Mouse (Mus musculus) left cerebral cortex, postnatal 36 days (tissue): Measurements from ENCODE around the gene Nt5dc2. TPM values are rescaled to one million over a fixed set of nuclear protein-coding genes. Genes with fewer than 3 reads are reported as not detected.

Experiments used
- DNase-seq, 2 experiments: peaks; one replicate each; pipeline ENCODE4 v3.0.0; 2021 to 2022; ENCODE audit warnings: low spot score in 2 of 2, mixed read lengths in 1 of 2
- intact Hi-C: fragments of 180-260 bp; cut with DNase I; formaldehyde crosslinking; loops from one replicate; pipeline ENCODE4 v1.15.1; 2025
- total RNA-seq, 2 experiments: library from RNA; stranded (reverse); gene quantifications; 2 replicates each; pipeline ENCODE4 v1.2.3; 2021

Nt5dc2 gene
- total RNA-seq, 2 experiments from 2014 or later, result 2.8 to 4.6 TPM

DNA sequence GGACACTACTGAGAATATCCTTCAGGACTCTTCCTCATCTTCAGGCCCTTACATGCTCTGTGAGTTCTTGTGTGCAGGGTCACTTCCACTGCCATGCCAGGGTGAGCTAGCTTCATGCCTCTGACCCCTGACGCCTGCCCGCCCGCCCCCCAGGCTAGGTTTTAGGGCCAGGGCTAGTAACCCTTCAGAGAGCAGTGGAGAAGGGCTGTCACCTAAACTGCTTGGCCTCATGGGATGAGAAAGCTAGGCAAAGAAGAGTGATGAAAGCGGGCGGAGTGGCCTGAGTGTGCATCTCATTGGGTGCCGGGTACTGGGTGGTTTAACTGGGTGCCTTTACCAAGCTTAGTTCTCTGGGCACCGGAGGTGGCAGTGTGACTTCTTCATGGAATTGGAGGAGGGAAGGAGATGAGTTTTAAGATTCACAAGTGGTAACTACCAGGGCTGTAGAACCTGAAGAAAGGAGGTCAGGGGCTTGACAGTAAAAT, 1.7 kb downstream of the Nt5dc2 start:
- intact Hi-C loops, result loop anchor here (5.0 to 10.0 kb wide), 2 partner anchors 65 to 362 kb away; partner anchors contain the start of genes Eaf1 and Mettl6

DNA sequence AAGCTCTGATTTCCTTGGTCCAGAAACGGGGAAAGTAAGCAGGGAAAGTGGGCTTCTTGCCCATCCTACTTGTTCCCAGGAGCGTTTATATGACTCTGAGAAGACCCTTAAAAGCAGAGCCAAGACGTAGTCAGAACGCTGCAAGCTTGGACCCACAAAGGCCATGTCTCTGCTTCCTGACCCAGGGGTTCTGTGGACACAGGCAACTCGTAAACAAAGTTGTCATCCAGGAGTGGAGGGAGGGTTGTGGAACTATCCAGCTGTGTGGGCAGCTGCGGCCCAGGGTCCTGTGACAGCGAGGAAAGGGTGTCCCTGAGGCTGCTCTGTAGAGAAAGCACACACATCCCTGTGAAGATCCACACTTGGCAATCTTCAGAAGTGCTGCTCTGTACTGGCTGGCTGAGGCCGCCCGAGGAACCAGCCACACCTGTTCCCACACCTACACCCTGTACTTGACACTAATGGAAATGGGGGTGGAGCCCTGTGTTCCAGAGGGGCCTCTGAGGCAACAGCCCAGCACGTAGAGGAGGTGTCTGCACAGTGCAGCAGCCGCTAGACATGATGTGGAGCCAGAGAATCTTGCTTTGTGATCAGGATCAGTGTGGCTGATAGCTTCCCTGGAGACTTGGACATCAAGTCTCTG, 2.3 kb downstream of the Nt5dc2 start:
- intact Hi-C loops, result loop anchor here (5.0 to 10.0 kb wide), 2 partner anchors 64 to 362 kb away; partner anchors contain the start of genes Eaf1 and Mettl6
- DNase-seq, result no peak

More for the DNA sequence above, 1.7 kb downstream of the Nt5dc2 start:
- DNase-seq, result no peak

DNA sequence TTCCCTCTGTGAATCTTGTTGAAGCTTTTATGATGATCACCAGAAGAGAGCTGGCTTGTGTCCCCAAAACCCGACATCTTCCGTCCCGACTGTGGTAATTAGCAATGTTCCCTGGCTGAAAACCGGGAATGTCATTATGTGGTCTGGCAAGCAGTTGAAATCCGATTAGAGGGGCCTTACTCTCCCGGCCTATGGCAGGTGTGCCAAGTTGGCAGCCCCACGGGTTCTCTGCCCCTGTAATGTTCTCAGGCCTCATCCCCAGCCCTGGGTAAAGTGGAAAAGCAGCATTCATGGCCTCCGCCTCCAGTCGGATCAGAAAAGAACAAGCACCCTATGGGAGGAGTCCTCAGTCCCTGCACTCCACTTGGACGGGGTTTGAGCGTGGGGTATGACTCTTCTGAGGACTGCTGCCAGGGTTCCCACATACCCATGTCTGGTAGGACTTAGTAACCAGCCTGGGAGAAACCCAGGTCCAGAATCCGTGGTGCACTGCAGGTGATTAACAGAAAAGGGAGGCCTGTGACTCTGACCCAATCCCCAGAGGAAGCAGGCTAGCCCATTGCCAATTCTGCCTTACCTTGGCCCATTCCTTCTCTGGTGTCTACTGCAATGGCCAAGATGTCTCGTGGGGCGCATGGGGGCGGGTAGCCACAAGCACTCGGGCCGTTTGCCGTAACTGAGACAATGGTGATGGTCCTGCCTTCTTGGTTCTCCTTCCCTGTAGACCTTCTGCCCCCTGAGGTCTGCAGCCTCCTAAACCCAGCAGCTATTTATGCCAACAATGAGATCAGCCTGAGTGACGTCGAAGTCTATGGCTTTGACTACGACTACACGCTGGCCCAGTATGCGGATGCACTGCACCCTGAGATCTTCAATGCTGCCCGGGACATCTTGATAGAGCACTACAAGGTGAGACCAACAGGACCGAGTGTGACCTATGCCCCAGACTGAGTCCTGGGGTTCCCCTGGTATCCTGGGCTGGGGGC, 3.5 kb downstream of the Nt5dc2 start:
- no peak for DNase-seq
- intact Hi-C loops, result loop anchor here (5.0 to 10.0 kb wide), 2 partner anchors 63 to 360 kb away; partner anchors contain the start of genes Eaf1 and Mettl6

DNA sequence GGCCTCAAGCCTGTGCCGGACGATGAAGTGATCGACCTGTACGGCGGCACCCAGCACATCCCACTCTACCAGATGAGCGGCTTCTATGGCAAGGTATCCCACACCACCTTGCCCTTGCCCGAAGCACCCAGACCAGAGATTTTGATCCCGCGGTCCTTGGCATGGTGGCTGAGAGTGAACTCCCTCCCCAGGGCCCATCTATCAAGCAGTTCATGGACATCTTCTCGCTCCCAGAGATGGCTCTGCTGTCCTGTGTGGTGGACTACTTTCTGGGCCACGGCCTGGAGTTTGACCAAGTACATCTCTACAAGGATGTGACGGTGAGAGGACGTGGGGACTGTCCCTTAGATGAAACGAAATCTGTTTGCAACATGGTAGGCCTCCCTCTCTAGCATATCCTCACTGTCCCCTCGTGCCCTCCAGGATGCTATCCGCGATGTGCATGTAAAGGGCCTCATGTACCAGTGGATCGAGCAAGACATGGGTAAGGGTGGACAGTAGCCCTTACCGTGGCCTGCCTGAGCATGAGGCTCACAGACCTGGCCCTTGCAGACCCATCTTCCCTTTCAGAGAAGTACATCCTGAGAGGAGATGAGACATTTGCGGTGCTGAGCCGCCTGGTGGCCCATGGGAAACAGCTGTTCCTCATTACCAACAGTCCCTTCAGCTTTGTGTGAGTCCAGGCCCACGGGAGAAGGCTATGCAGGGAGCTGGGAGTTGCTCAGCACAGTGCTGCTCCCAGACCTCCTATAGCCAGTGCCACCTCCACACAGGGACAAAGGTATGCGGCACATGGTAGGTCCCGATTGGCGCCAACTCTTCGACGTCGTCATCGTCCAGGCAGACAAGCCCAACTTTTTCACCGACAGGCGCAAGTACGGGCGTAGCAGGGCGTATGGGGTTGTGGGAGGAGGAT, 4.9 kb downstream of the Nt5dc2 start:
- no peak for DNase-seq
- intact Hi-C loops, result loop anchor here (10.0 kb wide), 1 partner anchor 359 kb away; the partner anchor contains the start of genes Eaf1 and Mettl6

DNA sequence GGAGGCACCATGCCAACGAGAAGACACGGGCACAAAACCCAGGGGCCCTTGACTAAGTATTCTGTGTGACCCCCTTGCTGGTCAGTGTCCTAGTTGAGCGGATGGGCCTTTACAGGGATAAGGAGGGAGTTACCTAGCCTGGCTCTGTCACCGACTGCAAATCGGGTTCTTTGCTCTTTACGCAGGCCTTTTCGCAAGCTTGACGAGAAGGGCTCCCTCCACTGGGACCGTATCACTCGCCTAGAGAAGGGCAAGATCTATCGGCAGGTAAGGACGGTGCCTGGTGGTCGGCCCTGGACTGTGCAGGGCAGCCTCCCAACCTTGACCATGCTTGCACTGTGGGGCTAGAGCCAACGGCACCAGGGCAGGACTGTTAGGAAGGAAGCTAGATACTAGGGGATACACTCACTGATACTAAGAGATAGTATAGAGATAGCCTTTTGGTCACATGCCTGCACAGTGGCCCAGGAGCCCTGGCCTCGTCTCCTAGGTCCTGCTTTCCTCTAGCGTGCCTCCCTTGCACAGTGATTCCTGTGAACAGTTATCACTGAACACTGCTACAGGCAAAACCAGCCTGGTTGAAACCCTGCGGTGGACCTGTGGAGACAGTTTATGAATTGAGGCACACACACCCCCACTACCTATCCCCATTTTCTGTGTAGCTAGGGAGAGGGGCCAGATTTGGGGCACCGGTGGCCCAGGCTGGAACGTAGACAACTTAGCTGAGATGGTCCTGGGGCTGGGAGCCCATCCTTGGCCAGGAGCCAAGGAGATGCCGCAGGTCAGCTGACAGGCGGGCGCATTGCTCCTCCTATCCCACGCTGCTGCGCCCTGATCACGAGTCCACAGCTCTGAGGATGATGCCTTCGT, 5.8 kb downstream of the Nt5dc2 start:
- intact Hi-C loops, result loop anchor here (10.0 kb wide), 1 partner anchor 358 kb away; the partner anchor contains the start of genes Eaf1 and Mettl6
- no peak for DNase-seq

DNA sequence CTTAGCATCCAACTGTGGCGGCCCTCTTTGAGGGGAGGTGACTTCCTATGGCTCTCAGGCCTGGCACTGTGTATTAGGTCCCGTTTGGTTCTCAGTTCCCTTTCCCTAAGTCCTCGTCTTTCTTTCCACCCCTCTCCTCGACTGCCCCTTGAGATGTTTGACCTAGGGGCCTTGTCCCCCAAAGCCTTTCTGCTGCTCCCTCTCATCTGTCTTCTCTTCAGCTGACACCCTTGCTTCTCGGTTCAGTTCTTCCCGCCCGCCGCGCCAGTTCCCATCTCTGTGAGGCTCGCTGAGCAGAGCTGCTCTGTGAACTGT, 6.4 kb downstream of the Nt5dc2 start:
- intact Hi-C loops, result loop anchor here (10.0 kb wide), 1 partner anchor 358 kb away; the partner anchor contains the start of genes Eaf1 and Mettl6
- no peak for DNase-seq

DNA sequence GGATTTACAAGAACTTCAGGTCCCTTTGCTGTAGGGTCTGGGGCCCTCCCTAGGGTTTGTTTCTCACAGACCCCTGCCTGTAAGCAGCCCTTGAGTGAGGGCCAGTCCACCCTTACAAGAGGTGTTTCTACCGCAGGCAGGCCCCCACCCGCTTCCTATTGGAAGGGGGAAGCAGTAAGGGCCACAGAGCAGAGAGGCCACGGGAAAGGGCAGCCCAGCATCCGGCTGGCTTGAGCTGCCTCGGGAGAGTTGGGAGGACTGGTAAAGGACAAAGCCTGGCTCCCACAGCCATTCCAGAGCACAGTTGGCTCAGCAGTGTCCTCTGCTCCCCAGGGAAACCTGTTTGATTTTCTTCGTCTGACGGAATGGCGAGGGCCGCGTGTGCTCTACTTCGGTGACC, 6.9 kb downstream of the Nt5dc2 start:
- no peak for DNase-seq
- intact Hi-C loops, result loop anchor here (10.0 kb wide), 1 partner anchor 357 kb away; the partner anchor contains the start of genes Eaf1 and Mettl6

DNA sequence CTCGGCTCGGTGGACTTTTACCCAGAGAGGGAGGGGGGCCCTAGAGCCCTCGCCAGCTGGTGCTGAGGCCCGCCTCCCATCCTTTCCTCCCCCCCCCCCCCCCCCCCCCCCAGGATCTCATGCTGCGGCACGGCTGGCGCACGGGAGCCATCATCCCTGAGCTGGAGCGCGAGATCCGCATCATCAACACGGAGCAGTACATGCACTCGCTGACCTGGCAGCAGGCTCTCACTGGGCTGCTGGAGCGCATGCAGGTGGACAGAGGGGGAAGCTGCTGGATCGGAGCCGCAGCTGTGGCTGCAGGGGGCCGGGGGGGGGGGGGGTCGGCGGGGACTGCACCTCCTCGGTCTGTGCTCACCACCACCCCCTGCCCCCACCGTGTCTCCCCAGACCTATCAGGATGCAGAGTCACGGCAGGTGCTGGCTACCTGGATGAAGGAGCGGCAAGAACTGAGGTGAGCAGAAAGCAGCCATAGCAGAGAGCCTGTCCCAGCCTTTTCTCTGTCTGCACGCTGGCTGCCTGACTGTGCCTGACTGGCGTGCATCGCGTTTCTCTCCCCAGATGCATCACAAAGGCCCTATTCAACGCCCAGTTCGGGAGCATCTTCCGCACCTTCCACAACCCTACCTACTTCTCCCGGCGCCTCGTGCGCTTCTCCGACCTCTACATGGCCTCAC, 7.5 kb downstream of the Nt5dc2 start:
- DNase-seq, result no peak
- intact Hi-C loops, result loop anchor here (10.0 kb wide), 1 partner anchor 356 kb away; the partner anchor contains the start of genes Eaf1 and Mettl6

DNA sequence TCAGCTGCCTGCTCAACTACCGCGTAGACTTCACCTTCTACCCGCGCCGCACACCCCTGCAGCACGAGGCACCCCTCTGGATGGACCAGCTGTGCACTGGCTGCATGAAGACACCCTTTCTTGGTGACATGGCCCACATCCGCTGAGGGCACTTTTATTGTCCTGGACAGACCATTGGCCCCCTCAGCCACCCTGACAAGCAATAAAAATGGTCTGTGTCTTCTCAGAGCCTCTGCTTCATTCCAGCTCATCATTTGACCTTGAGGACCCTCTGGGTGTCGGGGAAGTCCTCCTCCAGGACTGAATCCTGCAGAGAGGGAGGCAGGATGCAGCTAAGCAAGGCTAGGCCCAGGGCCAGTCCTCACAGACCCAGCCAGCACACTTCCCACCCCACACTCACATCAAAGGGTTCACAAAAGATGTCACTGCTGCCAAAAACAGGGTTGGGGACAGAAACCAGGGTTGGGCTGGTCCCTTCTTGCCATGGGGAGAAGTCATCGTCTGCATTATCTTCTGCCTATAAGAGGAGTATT, 8.1 kb downstream of the Nt5dc2 start:
- no peak for DNase-seq
- intact Hi-C loops, result loop anchor here (10.0 kb wide), 1 partner anchor 356 kb away; the partner anchor contains the start of genes Eaf1 and Mettl6

DNA sequence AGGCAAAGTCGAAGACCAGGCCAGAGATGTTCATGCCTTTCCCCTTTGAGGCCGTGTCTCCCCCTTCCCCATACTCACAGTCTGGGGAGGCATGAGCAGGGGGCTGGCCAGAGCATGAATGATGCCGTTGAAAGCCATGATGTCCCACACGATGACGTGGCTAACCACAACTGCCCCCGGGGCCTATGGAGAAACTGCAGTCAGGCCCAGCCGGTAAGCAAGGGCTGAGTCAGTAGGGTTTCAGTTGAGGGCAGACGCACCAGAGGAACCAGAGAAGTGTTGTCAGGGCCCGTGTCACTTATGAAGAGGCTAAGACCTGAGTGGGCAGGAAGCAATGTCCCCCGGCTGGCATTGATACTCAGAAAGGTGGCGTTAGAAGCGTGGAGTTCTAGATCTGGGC, 8.8 kb downstream of the Nt5dc2 start:
- no peak for DNase-seq
- intact Hi-C loops, result loop anchor here (10.0 kb wide), 1 partner anchor 355 kb away; the partner anchor contains the start of genes Eaf1 and Mettl6

DNA sequence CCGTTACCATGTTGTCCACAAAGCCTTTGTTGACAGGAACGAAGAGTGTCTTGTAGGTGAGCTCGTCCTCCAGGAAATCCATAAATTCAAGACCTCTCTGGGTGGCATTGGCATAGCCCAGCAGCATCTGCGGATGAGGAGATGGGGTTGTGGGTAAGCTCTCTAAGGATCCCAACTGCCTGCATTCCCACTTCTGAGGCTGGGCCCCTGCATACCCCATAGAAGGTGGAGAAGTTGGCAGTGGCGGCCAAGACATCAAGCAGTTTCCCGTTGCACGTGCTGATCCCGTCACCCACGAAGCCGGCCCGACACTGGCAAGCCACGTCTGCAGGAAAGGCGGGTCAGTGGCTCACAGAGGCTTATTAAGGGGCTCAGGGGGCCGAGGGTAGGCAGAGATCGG, 9.3 kb downstream of the Nt5dc2 start:
- intact Hi-C loops, result no loop called here
- DNase-seq, result no peak

DNA sequence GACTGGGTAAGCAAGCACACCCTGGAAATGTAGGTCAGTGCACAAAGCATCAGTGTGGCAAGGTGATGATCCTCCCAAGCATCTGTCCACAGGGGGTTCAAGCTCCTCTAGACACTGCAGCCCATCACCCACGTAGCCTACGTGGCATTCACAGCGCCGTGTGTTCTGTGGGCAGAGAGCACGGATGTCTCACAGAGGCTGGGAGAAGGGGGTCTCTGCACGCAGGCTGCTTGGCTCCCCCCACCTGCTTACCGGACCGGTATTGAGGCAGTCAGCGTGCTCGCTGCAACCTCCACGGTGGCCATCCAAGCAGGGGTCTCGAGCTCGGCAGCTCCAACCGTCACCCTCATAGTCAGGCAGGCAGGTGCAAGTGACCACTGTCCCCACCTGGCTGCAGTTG, 10.2 kb downstream of the Nt5dc2 start:
- no peak for DNase-seq
- intact Hi-C loops, result no loop called here

DNA sequence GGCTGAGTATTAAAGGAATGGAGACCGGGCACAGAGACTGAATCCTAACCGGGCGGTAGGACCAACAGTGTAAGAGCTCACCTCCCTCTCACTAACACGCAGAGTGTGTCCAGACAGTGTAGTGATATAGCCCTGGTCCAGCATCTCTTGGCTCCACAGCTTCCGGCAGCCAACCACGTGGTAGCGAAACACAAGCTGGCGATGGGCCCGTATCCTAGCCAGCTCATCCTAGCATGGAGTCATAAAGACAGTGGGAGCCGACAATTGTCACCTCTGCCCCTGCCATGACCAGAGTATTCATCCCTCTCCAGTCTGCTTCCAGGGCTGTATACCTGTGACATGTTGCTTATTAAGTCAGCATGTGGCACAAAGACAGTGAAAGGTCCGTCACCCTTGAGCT, 14.8 kb downstream of the Nt5dc2 start:
- no peak for DNase-seq
- intact Hi-C loops, result no loop called here

DNA sequence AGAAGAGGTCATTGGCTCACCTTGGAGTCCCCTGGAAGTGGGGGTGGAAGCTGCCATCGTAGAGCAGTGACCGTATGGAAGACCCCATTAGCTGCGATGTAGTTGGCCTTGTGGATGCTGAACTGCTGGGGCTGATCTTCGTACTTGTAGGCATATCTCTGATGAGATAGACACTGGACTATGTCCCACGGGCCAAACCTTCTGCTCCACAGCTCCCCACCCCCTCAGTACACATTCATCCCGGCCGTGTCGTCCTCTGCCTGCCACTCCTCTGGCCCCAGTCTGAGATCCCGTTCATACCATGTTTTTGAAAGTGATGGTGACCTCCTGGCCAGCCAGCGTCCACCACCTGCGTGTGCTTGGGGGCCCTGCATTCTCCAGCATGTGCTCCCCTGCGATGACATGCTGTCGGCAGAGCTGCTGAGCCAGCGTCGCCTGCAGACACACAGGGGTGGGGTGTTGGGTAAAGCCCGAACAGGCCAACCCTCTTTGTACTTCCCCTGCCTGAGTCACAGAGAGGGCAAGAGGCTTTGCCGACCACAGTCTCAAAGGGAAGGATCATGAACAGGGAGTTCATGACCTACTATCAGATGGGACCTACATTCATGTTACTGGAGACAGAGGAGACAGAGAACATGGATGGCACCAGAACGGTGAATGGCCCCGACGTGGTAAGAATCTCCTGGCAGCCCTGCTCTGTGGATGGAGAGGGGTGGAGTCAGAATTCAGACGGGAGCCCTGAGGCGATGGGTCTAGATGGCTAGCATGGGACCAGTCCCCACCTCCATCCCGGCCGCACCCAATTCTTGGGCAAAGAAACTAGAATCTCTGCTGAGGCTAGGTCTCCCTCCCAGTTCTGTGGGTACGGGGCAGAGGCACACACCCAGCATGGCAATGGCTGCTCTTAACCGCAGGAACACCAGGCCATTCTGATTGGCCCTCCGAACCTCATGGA, 29.6 kb downstream of the Nt5dc2 start:
- no peak for DNase-seq
- intact Hi-C loops, result no loop called here

DNA sequence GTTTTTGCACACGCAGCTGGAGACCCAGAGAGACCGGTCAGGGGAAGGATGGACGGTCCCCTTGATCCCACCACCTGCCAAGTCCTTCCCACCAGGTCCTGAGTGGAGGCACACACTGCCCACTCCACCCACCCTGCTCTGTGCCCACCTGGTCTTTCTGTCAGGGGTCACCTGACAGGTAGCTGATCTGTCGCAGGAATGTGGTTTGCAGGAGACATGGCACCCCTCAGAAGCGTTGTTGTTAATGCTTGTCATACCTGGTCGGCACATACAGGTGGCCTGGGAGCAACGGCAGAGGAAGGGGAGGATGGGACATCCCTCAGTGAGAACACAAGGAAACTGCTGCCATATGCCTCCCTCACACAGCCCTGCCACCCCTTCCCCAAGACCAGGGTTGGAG, 30.3 kb downstream of the Nt5dc2 start:
- DNase-seq, result no peak

DNA sequence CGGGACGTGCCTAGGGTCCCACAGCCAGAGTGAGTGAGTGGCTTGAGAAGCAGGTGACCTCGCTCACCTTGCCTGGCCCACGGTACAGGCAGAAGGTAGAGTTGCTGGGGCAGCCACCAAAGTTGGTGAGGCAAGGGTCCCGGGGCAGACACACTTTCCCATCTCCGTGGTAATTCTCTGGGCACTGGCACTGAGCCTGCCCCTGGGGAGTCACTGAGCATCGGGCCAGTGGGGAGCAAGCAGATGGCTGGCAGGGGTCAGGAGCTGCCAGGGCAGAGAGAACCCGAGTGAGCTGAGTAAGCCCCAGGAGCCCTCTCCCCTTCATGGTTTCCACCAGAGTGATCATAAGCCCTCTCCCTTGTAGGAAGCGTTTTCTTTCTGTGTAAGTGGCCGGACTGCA, 30.8 kb downstream of the Nt5dc2 start:
- DNase-seq, result no peak
- intact Hi-C loops, result no loop called here

More for the DNA sequence above, 30.3 kb downstream of the Nt5dc2 start:
- intact Hi-C loops, result no loop called here
